Mouse (Mus musculus) hindbrain, embryonic 11.5 days (tissue): Measurements from ENCODE around the gene Sytl2. TPM values are rescaled to one million over a fixed set of nuclear protein-coding genes. Genes with fewer than 3 reads are reported as not detected.
A peak's percentile ranks its signal among the peaks of the same experiment; 100 is the strongest.

Source experiments
- ATAC-seq: fragments of 200-750 bp; cut with Nextera tagmentation; 2 replicates; pipeline ENCODE4 v1.8.0; 2017; ENCODE audit warnings: mild to moderate bottlenecking, moderate TSS enrichment, moderate library complexity; ENCODE audit not compliant: low FRiP score
- DNase-seq: peaks from one replicate; pipeline ENCODE4 v3.0.0-alpha.2; 2015; ENCODE audit warnings: low spot score
- H3K27ac ChIP-seq: fragments of 300-500 bp; sonication (generic); 2 replicates; pipeline ENCODE4 v1.5.1; 2014; ENCODE audit warnings: mild to moderate bottlenecking, low read depth, low read length
- H3K27me3 ChIP-seq: fragments of 300-500 bp; sonication (generic); 2 replicates; pipeline ENCODE4 v1.6.1; 2014; ENCODE audit warnings: mild to moderate bottlenecking, low read length, moderate library complexity, mixed read lengths; ENCODE audit not compliant: control insufficient read depth, insufficient read depth
- H3K36me3 ChIP-seq: fragments of 300-500 bp; sonication (generic); 2 replicates; pipeline ENCODE4 v1.6.1; 2014; ENCODE audit warnings: mild to moderate bottlenecking, low read length, moderate library complexity, mixed read lengths; ENCODE audit not compliant: control insufficient read depth, insufficient read depth
- H3K4me1 ChIP-seq: fragments of 300-500 bp; sonication (generic); replicated peaks from 2 replicates; pipeline ENCODE4 v1.6.1; 2014; ENCODE audit warnings: low read length, mixed read lengths; ENCODE audit not compliant: control insufficient read depth, insufficient read depth
- H3K4me2 ChIP-seq: fragments of 300-500 bp; sonication (generic); replicated peaks from 2 replicates; pipeline ENCODE4 v1.6.1; 2014; ENCODE audit warnings: mild to moderate bottlenecking, low read depth, low read length
- H3K4me3 ChIP-seq: fragments of 300-500 bp; sonication (generic); 2 replicates; pipeline ENCODE4 v1.5.1; 2014; ENCODE audit warnings: low read depth, low read length
- H3K9ac ChIP-seq: fragments of 300-500 bp; sonication (generic); 2 replicates; pipeline ENCODE4 v1.6.1; 2014; ENCODE audit warnings: low read depth, low read length
- H3K9me3 ChIP-seq: fragments of 300-500 bp; sonication (generic); 2 replicates; pipeline ENCODE4 v1.6.1; 2016; ENCODE audit warnings: low read length; ENCODE audit not compliant: control insufficient read depth
- WGBS: fragments of 180-500 bp; shearing (Covaris S2); extraction: QIAGEN DNeasy Blood & Tissue Kit; methylation state at CpG from one replicate; pipeline ENCODE4 v1.1.7; 2014; 5-methylcytosine and 5-hydroxymethylcytosine counted together
- polyA plus RNA-seq: library from polyadenylated mRNA; unstranded; fragments of >200 nt; fragmentation: Nextera tagmentation; extraction: Ambion mirVana; gene quantifications from 2 replicates; pipeline ENCODE4 v1.2.1, GENCODE M21; 2014

Sytl2 gene
- polyA plus RNA-seq, 1 experiment from 2014 or later: 5.0 TPM

GRCm38 (mm10) chr7:90456149-90456844 is 154.2 kb downstream of the Sytl2 start:
- Histone ChIP-seq H3K4me1 (no peaks in the 10 kb centered on the region; the same call in none of the 2 replicates), H3K9ac (peak overlapping the region; percentile 81), H3K36me3 (no peaks in the 10 kb centered on the region), H3K4me2 (peak overlapping the region; percentile 50), H3K9me3 (no peaks in the 10 kb centered on the region), H3K4me3 (peak overlapping the region; percentile 63), H3K27me3 (no peaks in the 10 kb centered on the region), H3K27ac (no peak overlapping the region)
- 40% methylated on average over 7 of the region's 7 CpGs for WGBS
- DNase-seq (peak; percentile 12), ATAC-seq (no peak)

DNA sequence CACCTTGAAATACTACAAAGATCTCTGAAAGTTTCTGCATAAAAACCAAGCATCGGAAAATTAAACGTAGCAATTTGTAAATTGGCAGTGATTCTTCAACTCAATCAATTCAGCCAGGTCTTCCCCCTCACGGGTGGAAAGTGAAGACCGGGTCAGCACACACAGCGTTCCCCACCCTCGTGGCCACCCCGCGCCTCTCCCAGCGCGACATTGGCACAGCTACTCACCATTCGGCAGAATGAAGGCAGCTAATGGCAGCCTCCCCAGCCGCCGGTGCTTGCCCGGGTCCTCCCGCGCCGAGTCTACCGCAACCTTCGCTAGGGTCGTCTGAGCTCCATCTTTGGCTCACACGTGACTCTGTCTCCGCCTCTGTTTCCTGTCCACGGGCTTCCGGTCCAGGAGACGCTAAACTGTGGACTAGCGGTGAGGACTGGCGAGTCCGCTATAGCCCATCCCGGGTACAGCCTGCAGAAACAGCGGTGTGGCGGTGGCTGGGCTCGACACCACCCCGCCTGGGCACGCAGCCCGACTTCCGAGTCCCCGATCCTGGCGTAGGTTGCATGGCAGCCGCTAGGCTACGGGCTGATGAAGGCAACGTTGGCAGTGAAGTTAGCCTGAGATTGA is 154.9 kb downstream of the Sytl2 start, which contains the start of gene Tmem126a:
Tmem126a (minus strand) TSS at position 385 of the 624 bp plus-strand sequence.
- Histone ChIP-seq H3K9ac (peak within 1 kb of the TSS; percentile 81), H3K36me3 (no peaks in the 10 kb centered on the region), H3K9me3 (no peaks in the 10 kb centered on the region), H3K4me2 (peak within 1 kb of the TSS; percentile 50), H3K4me3 (peak within 1 kb of the TSS; percentile 63), H3K27me3 (no peaks in the 10 kb centered on the region), H3K27ac (peak within 1 kb of the TSS; percentile 79), H3K4me1 (no peaks in the 10 kb centered on the region; the same call in none of the 2 replicates)
- peak; percentile 98 for ATAC-seq
- DNase-seq: peak; percentile 86
- WGBS: under 1% methylated on average over 41 of the region's 41 CpGs

DNA sequence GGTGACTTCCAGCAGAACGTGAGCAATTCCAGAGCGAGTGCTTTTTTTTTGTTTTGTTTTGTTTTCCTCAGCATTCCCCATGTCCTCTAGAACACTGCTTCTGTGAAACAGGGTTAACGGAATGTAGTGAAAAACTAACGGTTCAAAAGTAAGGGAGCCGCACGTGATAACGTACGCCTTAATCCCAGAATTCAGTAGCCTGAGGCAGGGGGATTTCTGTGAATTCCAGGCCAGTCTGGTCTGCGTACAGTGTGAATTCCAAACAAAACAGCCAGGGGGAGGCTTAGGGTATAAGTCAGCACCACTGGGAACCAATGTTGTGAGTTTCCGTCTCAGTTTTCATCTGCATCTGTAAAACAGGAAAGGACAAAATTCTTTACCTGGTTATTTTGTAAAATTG is 155.5 kb downstream of the Sytl2 start:
- peak overlapping the region; percentile 50 for H3K4me2 ChIP-seq
- peak; percentile 74 for ATAC-seq
- peak; percentile 58 for DNase-seq
- 22% methylated on average over 10 of the region's 10 CpGs for WGBS
- H3K9ac ChIP-seq: peak overlapping the region; percentile 81
- peak overlapping the region; percentile 63 for H3K4me3 ChIP-seq
- no peaks in the 10 kb centered on the region; the same call in none of the 2 replicates for H3K4me1 ChIP-seq
- no peaks in the 10 kb centered on the region for H3K36me3 ChIP-seq
- peak overlapping the region; percentile 79 for H3K27ac ChIP-seq
- H3K9me3 ChIP-seq: no peaks in the 10 kb centered on the region
- H3K27me3 ChIP-seq: no peaks in the 10 kb centered on the region

Other genes with a start within 250 kb of the Sytl2 start
- gene Picalm, start 172.0 kb upstream of the Sytl2 start, polyA plus RNA-seq: 37.4 and 57.8 TPM in 2 replicates
- gene Ccdc83, start 36.5 kb upstream of the Sytl2 start, polyA plus RNA-seq: not detected in 2 replicates
- 3.2 and 3.5 TPM in 2 replicates for gene Ccdc89, start 124.3 kb downstream of the Sytl2 start, polyA plus RNA-seq
- 48.8 and 59.3 TPM in 2 replicates for gene Crebzf, start 140.5 kb downstream of the Sytl2 start, polyA plus RNA-seq
- gene Tmem126a, start 155.0 kb downstream of the Sytl2 start, polyA plus RNA-seq: 120 and 122 TPM in 2 replicates
- 42.7 and 42.9 TPM in 2 replicates for gene Tmem126b, start 173.7 kb downstream of the Sytl2 start, polyA plus RNA-seq
- gene Dlg2, start 174.4 kb downstream of the Sytl2 start, polyA plus RNA-seq: 2.1 and 3.1 TPM in 2 replicates